Mouse (Mus musculus): ENCODE data around the gene Sike1. TPM values are rescaled to one million over a fixed set of nuclear protein-coding genes. Genes with fewer than 3 reads are reported as not detected.

The Sike1 gene
- polyA plus RNA-seq, 1 experiment from 2014 or later = 53.1 TPM

Other genes starting within 250 kb of the Sike1 start
- 0.24 and 0.48 TPM in 2 replicates for gene Tshb, start 213.0 kb upstream of the Sike1 start, polyA plus RNA-seq (2015; fragmentation: Nextera tagmentation; extraction: Ambion mirVana)
- not detected in 2 replicates for gene Sycp1, start 59.6 kb upstream of the Sike1 start, polyA plus RNA-seq (2015; fragmentation: Nextera tagmentation; extraction: Ambion mirVana)
- not detected in 2 replicates for gene Nr1h5, start 31.6 kb upstream of the Sike1 start, polyA plus RNA-seq (2015; fragmentation: Nextera tagmentation; extraction: Ambion mirVana)
- gene Csde1, start 24.7 kb downstream of the Sike1 start, polyA plus RNA-seq (2015; fragmentation: Nextera tagmentation; extraction: Ambion mirVana) = 465 and 523 TPM in 2 replicates
- 125 and 134 TPM in 2 replicates for gene Nras, start 62.6 kb downstream of the Sike1 start, polyA plus RNA-seq (2015; fragmentation: Nextera tagmentation; extraction: Ambion mirVana)
- not detected in 2 replicates for gene Ampd1, start 78.3 kb downstream of the Sike1 start, polyA plus RNA-seq (2015; fragmentation: Nextera tagmentation; extraction: Ambion mirVana)
- 0.99 and 1.4 TPM in 2 replicates for gene Dennd2c, start 106.9 kb downstream of the Sike1 start, polyA plus RNA-seq (2015; fragmentation: Nextera tagmentation; extraction: Ambion mirVana)
- 242 and 246 TPM in 2 replicates for gene Bcas2, start 175.9 kb downstream of the Sike1 start, polyA plus RNA-seq (2015; fragmentation: Nextera tagmentation; extraction: Ambion mirVana)

Data from forebrain, embryonic 16.5 days (tissue).